Mouse (Mus musculus) hindbrain, postnatal 0 days (tissue): ENCODE measurements around the gene Erc2. TPM values are rescaled to one million over a fixed set of nuclear protein-coding genes. Genes with fewer than 3 reads are reported as not detected.

Source experiments
- ATAC-seq: fragments of 200-750 bp; cut with Nextera tagmentation; 2 replicates; pipeline ENCODE4 v1.8.0; 2017; ENCODE audit warnings: mild to moderate bottlenecking, moderate TSS enrichment, moderate library complexity
- DNase-seq: peaks from one replicate; pipeline ENCODE4 v3.0.0-alpha.2; 2015; ENCODE audit warnings: low spot score
- H3K27ac ChIP-seq: fragments of 300-500 bp; sonication (generic); 2 replicates; pipeline ENCODE4 v1.5.1; 2014; ENCODE audit warnings: mild to moderate bottlenecking
- H3K27me3 ChIP-seq: fragments of 300-500 bp; sonication (generic); 2 replicates; pipeline ENCODE4 v1.6.1; 2014; ENCODE audit warnings: low read length, mixed read lengths; ENCODE audit not compliant: insufficient read depth
- H3K36me3 ChIP-seq: fragments of 300-500 bp; sonication (generic); 2 replicates; pipeline ENCODE4 v1.6.1; 2014; ENCODE audit warnings: low read length, mixed read lengths; ENCODE audit not compliant: insufficient read depth
- H3K4me1 ChIP-seq: fragments of 300-500 bp; sonication (generic); 2 replicates; pipeline ENCODE4 v1.6.1; 2014; ENCODE audit warnings: antibody characterized with exemption, low read length, mixed read lengths; ENCODE audit not compliant: insufficient read depth
- H3K4me2 ChIP-seq: fragments of 300-500 bp; sonication (generic); 2 replicates; pipeline ENCODE4 v1.6.1; 2014; ENCODE audit warnings: low read depth, mild to moderate bottlenecking, low read length, moderate library complexity, mixed read lengths
- H3K4me3 ChIP-seq: fragments of 300-500 bp; sonication (generic); 2 replicates; pipeline ENCODE4 v1.5.1; 2014; ENCODE audit warnings: low read length
- H3K9ac ChIP-seq: fragments of 300-500 bp; sonication (generic); replicated peaks from 2 replicates; pipeline ENCODE4 v1.6.1; 2014; ENCODE audit warnings: mild to moderate bottlenecking, low read length, moderate library complexity, mixed read lengths
- H3K9me3 ChIP-seq: fragments of 300-500 bp; sonication (generic); 2 replicates; pipeline ENCODE4 v1.6.1; 2016; ENCODE audit warnings: low read length, mixed read lengths
- CTCF ChIP-seq: IDR thresholded peaks from 2 replicates; pipeline ENCODE4 v1.5.1; 2016; ENCODE audit warnings: antibody characterized with exemption, control low read depth, low read depth
- WGBS: fragments of 180-500 bp; shearing (Covaris S2); extraction: QIAGEN DNeasy Blood & Tissue Kit; methylation state at CpG from one replicate; pipeline ENCODE4 v1.1.7; 2014; 5-methylcytosine and 5-hydroxymethylcytosine counted together
- polyA plus RNA-seq: library from polyadenylated mRNA; unstranded; fragments of >200 nt; fragmentation: Nextera tagmentation; extraction: Ambion mirVana; gene quantifications from 2 replicates; pipeline ENCODE4 v1.2.1, GENCODE M21; 2015
- total RNA-seq: library from RNA; depleted of rRNA; stranded (reverse); fragments of >200 nt; gene quantifications from 2 replicates; pipeline ENCODE4 v1.2.3, GENCODE M21; 2014

Erc2 gene
- total and polyA plus RNA-seq, 2 experiments from 2014 or later: 71.0 to 104 TPM

DNA sequence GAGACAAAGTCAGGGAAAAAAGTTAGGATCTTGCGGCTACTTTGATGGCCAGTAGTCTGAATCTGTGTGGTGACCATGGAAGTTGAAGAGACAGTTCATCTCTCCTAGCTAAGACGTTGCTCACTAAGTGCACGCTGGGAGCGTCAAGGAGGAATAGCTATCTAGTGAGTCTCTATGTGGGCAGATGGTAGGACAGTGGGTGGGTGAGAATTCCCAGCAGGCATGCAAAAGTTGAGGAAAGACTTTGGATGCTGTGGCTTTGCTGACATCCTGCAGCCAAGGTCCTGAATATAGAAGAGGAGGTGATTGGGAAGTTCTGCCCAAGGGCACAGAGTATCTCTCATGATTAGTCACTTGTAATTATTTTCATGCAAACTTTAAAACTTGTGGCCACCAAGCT is 162.6 kb downstream of the Erc2 start:
- Histone ChIP-seq H3K27me3 (no peaks in the 10 kb centered on the region), H3K9ac (no peak overlapping the region), H3K9me3 (no peaks in the 10 kb centered on the region), H3K27ac (no peak overlapping the region), H3K4me1 (no peaks in the 10 kb centered on the region), H3K36me3 (no peaks in the 10 kb centered on the region), H3K4me2 (no peak overlapping the region), H3K4me3 (no peak overlapping the region)
- DNase-seq: no peak
- ATAC-seq: no peak
- 86% methylated on average over 4 of the region's 4 CpGs for WGBS
- no peak for TF ChIP-seq CTCF

DNA sequence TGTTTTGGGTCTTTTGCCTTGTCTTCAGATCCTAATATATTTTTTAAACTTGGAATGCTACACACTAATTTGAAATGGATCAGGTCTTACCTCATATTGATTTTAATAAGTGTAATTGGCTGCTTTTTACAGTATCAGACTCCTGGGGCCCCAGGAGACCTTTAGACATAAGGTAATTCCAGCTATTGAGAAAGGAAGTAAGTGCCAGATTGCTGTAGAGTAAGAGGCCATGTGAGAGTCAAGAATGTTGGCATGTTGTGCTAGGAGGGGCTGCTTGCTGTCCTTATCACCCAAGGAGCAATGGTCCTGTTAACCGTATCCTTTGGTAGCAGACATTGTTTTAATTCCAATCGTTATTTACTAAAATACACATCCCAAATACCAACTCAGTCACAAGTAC is 163.3 kb downstream of the Erc2 start:
- 99% methylated on average over 2 of the region's 2 CpGs for WGBS
- DNase-seq: no peak
- no peak for TF ChIP-seq CTCF
- Histone ChIP-seq H3K27me3 (no peaks in the 10 kb centered on the region), H3K4me1 (no peaks in the 10 kb centered on the region), H3K4me2 (no peak overlapping the region), H3K9me3 (no peaks in the 10 kb centered on the region), H3K27ac (no peak overlapping the region), H3K4me3 (no peak overlapping the region), H3K9ac (no peak overlapping the region), H3K36me3 (no peaks in the 10 kb centered on the region)
- ATAC-seq: no peak

DNA sequence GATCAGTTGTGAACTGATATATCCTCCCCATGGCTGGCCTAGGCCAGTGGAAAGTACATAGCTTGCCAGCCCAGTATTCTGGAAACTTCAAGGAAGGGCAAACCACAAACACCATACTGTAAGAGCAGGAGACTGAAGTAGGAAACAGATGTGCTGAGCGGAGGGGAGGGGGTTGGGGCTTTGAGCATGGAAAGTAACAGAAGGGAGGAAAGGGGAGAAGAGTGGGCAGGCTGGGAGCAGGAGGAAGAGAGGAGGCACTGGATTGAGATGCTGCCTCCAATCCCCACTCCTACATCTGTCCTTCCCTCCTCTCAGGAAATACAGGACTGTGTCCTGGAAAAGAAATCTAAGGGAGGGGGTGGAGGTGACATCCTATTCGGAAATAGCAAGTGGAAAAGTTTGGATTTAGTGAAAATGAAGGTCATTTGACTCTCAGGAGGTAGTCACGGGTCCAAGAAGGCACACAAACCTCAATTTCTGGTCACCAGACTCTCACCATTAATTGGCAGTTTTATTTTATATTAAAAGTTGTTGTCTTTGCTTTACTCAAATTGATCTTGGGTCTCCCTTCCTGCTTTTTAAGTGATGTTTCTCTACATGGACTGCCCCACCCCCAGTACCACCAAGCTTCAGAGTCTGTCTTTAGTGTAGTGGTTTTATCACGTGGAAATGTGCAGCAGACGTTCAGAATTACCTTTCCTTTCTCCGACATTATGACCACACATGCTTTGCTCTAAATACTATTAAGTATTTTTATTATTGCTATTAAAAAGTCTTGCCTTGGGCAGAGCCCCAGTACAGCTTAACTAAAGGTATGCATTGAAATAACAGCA is 167.1 kb downstream of the Erc2 start:
- Histone ChIP-seq H3K4me1 (no peaks in the 10 kb centered on the region), H3K36me3 (no peaks in the 10 kb centered on the region), H3K27ac (no peak overlapping the region), H3K27me3 (no peaks in the 10 kb centered on the region), H3K9me3 (no peaks in the 10 kb centered on the region), H3K4me2 (no peak overlapping the region), H3K9ac (no peak overlapping the region), H3K4me3 (no peak overlapping the region)
- DNase-seq: no peak
- 74% methylated on average over 6 of the region's 6 CpGs for WGBS
- ATAC-seq: no peak
- no peak for TF ChIP-seq CTCF

DNA sequence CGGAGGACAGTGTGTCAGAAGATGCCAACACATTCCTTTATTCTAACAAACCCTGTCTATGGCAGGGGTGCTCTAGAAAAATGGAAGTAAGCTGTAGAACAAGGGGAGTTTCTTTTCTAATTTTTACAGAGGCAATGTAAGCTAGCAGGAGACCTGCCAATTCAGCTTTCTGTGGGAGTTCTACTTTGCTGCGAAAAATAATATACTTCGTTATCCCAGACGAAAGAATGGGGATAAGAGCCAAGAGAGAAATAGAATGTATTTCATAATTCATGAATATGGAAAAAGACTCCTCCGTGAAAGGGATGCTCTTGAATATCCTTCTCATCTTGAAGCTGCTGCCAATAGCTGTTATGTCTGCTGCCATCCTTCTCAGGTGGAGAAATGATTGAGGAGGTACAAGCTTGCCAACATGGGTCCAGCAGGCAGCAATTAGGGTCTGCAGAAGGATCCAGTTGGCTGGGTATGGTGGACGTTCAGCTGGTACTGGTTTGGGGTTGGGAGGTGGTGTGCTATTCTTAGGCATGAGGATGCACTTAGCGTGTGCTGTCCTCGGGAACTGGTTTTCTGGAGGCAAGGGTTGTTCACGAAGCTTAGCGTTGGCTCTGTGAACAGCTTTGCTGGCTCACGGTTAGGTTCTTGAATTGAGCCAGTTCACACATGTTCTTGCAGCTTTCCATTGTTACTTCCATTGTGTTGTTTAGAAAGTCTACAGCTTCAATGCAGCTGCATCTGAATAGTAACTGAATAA is 176.1 kb downstream of the Erc2 start:
- ATAC-seq: no peak
- no peak for TF ChIP-seq CTCF
- H3K27ac ChIP-seq: no peak overlapping the region
- no peak for DNase-seq
- H3K9me3 ChIP-seq: no peaks in the 10 kb centered on the region
- no peak overlapping the region for H3K9ac ChIP-seq
- no peak overlapping the region for H3K4me3 ChIP-seq
- no peaks in the 10 kb centered on the region for H3K36me3 ChIP-seq
- H3K4me2 ChIP-seq: no peak overlapping the region
- no peaks in the 10 kb centered on the region for H3K27me3 ChIP-seq
- H3K4me1 ChIP-seq: no peaks in the 10 kb centered on the region
- 52% methylated on average over 11 of the region's 11 CpGs for WGBS

DNA sequence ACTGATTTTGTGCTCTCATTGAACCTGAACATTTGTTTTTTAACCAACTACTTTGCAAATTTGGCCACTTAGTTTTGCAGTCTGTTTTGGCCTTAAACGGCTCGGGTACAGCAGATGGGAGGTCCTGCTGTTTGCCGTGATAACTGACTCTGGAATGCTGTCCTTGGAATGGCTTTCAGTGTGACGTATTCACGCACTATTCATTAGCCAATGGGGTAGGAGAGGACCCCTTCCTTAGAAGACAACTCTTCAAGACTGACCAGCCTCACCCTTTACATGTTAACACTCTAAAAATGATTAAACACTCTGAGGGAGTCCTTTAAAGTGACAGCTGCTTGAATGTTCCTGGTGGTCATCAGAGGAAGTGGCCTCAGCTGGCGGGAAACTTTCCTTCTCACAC is 178.5 kb downstream of the Erc2 start:
- Histone ChIP-seq H3K36me3 (no peaks in the 10 kb centered on the region), H3K9ac (no peak overlapping the region), H3K4me2 (no peak overlapping the region), H3K27me3 (no peaks in the 10 kb centered on the region), H3K9me3 (no peaks in the 10 kb centered on the region), H3K4me1 (no peaks in the 10 kb centered on the region), H3K27ac (no peak overlapping the region), H3K4me3 (no peak overlapping the region)
- ATAC-seq (no peak), DNase-seq (no peak)
- peak; percentile 27; the same call in 1 of the 2 replicates for TF ChIP-seq CTCF
- 46% methylated on average over 6 of the region's 6 CpGs for WGBS

DNA sequence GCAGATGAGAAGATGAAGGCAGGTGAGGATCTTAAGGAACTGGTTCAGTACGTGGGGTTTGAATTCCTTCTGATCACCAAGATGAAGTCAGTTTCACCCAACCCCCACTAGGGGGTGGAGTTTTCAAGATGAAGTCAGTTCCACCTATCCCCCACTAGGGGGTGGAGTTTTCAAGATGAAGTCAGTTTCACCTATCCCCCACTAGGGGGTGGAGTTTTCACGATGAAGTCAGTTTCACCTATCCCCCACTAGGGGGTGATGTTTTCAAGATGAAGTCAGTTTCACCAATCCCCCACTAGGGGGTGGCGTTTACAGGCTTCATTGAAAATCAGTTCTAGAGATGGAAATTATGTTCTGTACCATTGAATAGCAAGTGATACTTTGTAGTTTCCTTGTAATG is 181.7 kb downstream of the Erc2 start:
- no peak for ATAC-seq
- Histone ChIP-seq H3K9me3 (no peaks in the 10 kb centered on the region), H3K27me3 (no peaks in the 10 kb centered on the region), H3K27ac (no peak overlapping the region), H3K4me1 (no peaks in the 10 kb centered on the region), H3K4me2 (no peak overlapping the region), H3K9ac (no peak overlapping the region), H3K36me3 (no peaks in the 10 kb centered on the region), H3K4me3 (no peak overlapping the region)
- peak; percentile 98 for TF ChIP-seq CTCF
- peak; percentile 85 for DNase-seq
- WGBS: 91% methylated on average over 3 of the region's 3 CpGs

DNA sequence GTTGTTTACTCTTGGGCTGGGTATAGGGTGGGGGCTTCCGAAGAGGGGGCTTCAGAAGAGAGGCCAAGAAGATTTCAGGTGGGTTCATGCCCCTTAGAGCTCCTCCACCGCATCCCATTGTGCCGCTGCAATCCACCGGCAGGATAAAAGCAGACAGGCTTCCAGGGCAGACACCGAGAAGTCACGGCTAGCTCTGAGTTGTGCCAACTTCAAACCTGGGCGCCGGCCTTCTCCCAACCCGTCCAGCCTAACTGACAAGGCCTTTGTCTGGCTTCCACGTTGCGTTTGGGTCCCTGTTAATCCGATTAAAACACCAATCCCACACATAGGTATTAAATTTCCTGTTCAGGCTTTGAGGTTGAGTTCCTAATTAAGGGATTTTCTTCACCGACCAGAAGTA is 182.8 kb downstream of the Erc2 start:
- TF ChIP-seq CTCF: no peak
- H3K27me3 ChIP-seq: no peaks in the 10 kb centered on the region
- H3K9me3 ChIP-seq: no peaks in the 10 kb centered on the region
- H3K4me3 ChIP-seq: no peak overlapping the region
- ATAC-seq (no peak), DNase-seq (no peak)
- no peak overlapping the region for H3K9ac ChIP-seq
- no peak overlapping the region for H3K4me2 ChIP-seq
- 63% methylated on average over 13 of the region's 13 CpGs for WGBS
- no peak overlapping the region for H3K27ac ChIP-seq
- H3K36me3 ChIP-seq: no peaks in the 10 kb centered on the region
- no peaks in the 10 kb centered on the region for H3K4me1 ChIP-seq
